Comparison of ENCODE assay signal across 1 mouse cellular context in the genomic region with DNA sequence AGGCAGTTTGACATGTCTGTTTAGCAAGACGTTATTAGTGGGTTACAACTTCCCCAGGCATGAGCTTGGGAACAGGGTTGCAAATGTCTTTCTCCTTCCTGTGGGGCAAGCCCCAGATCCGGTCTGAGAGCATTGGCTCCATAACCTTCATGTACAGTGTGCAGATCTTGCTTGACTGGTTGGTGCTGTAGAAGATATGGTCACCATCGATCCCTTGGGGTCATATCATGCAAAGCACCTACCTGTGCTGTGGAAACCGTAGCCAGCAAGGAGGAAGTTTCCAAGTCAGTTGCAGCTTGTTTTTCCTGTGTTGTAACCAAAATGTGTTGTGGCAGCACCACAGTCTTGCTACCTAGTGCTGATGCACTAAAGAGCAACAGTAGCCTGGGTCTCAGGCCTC.
TF ChIP-seq lines count a peak whose summit lies in the region.

No protein-coding gene starts in this region.

TF ChIP-seq in CH12.LX, 34 proteins besides CTCF, POLR2A, EP300 and RAD21:
- TF ChIP-seq ELF1 (IDR thresholded peaks at IDR 0.05; ENCODE audit: low read depth, low read length) (0 out of 2 replicates have a peak, but pooled peaks have one; percentile 14), IRF4 (IDR thresholded peaks at IDR 0.05; ENCODE audit: low read depth, low read length) (no peak)
TF ChIP-seq in CH12.LX: peak in this region for 1.
